Mouse (Mus musculus) hindbrain, embryonic 14.5 days (tissue): ENCODE results near the gene Oas1c. TPM values are rescaled to one million over a fixed set of nuclear protein-coding genes. Genes with fewer than 3 reads are reported as not detected.

Source experiments
- ATAC-seq: fragments of 200-750 bp; cut with Nextera tagmentation; 2 replicates; pipeline ENCODE4 v1.8.0; 2017; ENCODE audit warnings: moderate number of reproducible peaks, mild to moderate bottlenecking, moderate TSS enrichment, moderate library complexity; ENCODE audit not compliant: low FRiP score
- DNase-seq: peaks from one replicate; pipeline ENCODE4 v3.0.0-alpha.2; 2015; ENCODE audit warnings: low spot score
- H3K27ac ChIP-seq: fragments of 300-500 bp; sonication (generic); 2 replicates; pipeline ENCODE4 v1.5.1; 2014; ENCODE audit warnings: mild to moderate bottlenecking, moderate library complexity
- H3K27me3 ChIP-seq: fragments of 300-500 bp; sonication (generic); 2 replicates; pipeline ENCODE4 v1.6.1; 2014; ENCODE audit warnings: mild to moderate bottlenecking, low read length, mixed read lengths; ENCODE audit not compliant: control insufficient read depth, insufficient read depth
- H3K36me3 ChIP-seq: fragments of 300-500 bp; sonication (generic); replicated peaks from 2 replicates; pipeline ENCODE4 v1.6.1; 2014; ENCODE audit not compliant: control insufficient read depth, insufficient read depth
- H3K4me1 ChIP-seq: fragments of 300-500 bp; sonication (generic); replicated peaks from 2 replicates; pipeline ENCODE4 v1.6.1; 2014; ENCODE audit warnings: antibody characterized with exemption, low read length, mixed read lengths; ENCODE audit not compliant: control insufficient read depth, insufficient read depth
- H3K4me2 ChIP-seq: fragments of 300-500 bp; sonication (generic); replicated peaks from 2 replicates; pipeline ENCODE4 v1.6.1; 2014; ENCODE audit warnings: mild to moderate bottlenecking, moderate library complexity
- H3K4me3 ChIP-seq: fragments of 300-500 bp; sonication (generic); replicated peaks from 2 replicates; pipeline ENCODE4 v1.5.1; 2014; ENCODE audit warnings: mild to moderate bottlenecking, low read length
- H3K9ac ChIP-seq: fragments of 300-500 bp; sonication (generic); 2 replicates; pipeline ENCODE4 v1.6.1; 2014
- H3K9me3 ChIP-seq: fragments of 300-500 bp; sonication (generic); 2 replicates; pipeline ENCODE4 v1.6.1; 2016; ENCODE audit warnings: low read length; ENCODE audit not compliant: control insufficient read depth
- WGBS: fragments of 180-500 bp; shearing (Covaris S2); extraction: QIAGEN DNeasy Blood & Tissue Kit; methylation state at CpG from one replicate; pipeline ENCODE4 v1.1.7; 2014; 5-methylcytosine and 5-hydroxymethylcytosine counted together
- microRNA-seq: library from miRNA; unstranded; fragments of <30 nt; microRNA quantifications from one replicate; pipeline ENCODE4, GENCODE M21; 2016
- polyA plus RNA-seq: library from polyadenylated mRNA; unstranded; fragments of >200 nt; fragmentation: Nextera tagmentation; extraction: Ambion mirVana; gene quantifications from 2 replicates; pipeline ENCODE4 v1.2.1, GENCODE M21; 2014

Oas1c gene
- polyA plus RNA-seq, 1 experiment from 2014 or later, result 0.40 TPM

DNA sequence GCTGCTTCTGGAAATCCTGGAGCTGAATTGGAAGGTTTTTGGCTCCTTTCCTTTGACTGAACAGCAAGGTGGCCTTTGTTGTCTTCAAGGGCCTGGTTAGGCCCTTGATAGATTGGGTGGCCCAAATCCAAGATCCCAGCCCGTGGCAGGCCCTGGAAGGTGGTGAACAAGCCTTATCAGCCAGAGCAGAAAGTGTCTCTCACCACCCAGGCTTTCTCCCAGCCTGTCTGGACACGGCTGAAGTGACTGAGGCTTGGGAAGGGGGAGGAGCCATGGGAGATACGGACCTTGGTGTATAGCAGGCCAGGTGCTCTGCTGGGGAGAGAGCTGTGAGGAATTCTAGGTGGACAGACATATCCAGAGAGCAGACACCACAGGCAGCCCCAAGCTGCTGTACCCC lies 42.9 kb downstream of the Oas1c start:
- no peak overlapping the region for H3K4me2 ChIP-seq
- no peaks in the 10 kb centered on the region for H3K9me3 ChIP-seq
- DNase-seq (no peak), ATAC-seq (no peak)
- H3K4me3 ChIP-seq, result no peak overlapping the region
- WGBS, result 66% methylated on average over 3 of the region's 3 CpGs
- no peak overlapping the region for H3K9ac ChIP-seq
- no peaks in the 10 kb centered on the region for H3K27me3 ChIP-seq
- no peaks in the 10 kb centered on the region for H3K36me3 ChIP-seq
- H3K27ac ChIP-seq, result no peak overlapping the region
- H3K4me1 ChIP-seq, result no peaks in the 10 kb centered on the region

- H3K4me2 ChIP-seq, result no peak overlapping the region
- no peak overlapping the region for H3K9ac ChIP-seq
- no peaks in the 10 kb centered on the region for H3K36me3 ChIP-seq
- H3K9me3 ChIP-seq, result no peaks in the 10 kb centered on the region
- no peaks in the 10 kb centered on the region for H3K27me3 ChIP-seq
- no peak for ATAC-seq
- no peak overlapping the region for H3K27ac ChIP-seq
- no peaks in the 10 kb centered on the region for H3K4me1 ChIP-seq
- 72% methylated on average over 8 of the region's 8 CpGs for WGBS
- H3K4me3 ChIP-seq, result no peak overlapping the region
- DNase-seq, result no peak
Measured at GRCm38 (mm10) chr5:120765010-120765409, 47.3 kb downstream of the Oas1c start.

DNA sequence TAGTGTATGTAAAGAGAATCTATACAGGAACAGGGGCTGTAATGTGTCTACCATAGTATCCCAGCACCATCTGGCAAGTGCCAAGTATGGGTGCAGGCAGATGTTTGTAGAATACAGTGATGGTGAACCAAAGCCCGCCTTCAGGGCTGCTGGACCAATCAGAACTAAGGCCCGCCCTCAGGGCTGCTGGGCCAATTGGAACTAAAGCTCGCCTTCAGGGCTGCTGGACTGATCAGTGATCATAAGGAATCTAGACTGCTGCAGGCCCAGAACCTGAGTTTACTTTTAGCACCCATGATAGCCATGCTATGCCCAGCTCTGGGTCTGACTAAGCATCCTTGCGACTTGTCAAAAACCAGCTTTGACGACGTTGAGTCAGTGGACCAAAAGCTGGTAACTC lies 50.4 kb downstream of the Oas1c start:
- Histone ChIP-seq H3K9me3 (no peaks in the 10 kb centered on the region), H3K4me2 (peak overlapping the region; percentile 18; the same call in 1 of the 2 replicates), H3K27me3 (no peaks in the 10 kb centered on the region), H3K4me1 (no peaks in the 10 kb centered on the region), H3K36me3 (no peaks in the 10 kb centered on the region), H3K4me3 (no peak overlapping the region), H3K9ac (no peak overlapping the region), H3K27ac (no peak overlapping the region)
- no peak for ATAC-seq
- WGBS, result 29% methylated on average over 6 of the region's 6 CpGs
- DNase-seq, result no peak

DNA sequence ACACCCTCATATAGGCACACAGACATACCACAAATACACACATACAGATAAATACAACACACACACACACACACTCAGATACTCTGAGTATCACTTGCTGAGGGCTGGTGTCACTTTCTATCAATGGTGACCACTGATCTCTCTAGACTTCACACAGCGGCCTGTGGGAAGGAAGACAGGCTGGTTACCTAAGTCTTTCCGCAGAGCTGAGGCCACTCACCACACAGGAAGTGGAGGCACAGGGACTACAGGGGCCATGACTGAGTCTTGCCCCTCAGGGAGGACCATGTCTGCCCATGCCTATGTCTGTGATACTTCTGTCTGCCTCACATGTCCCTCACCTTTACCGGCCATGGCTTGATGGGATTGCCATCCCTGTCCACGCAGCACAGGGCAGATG lies 58.1 kb downstream of the Oas1c start:
- Histone ChIP-seq H3K27ac (no peak overlapping the region), H3K4me3 (no peak overlapping the region), H3K36me3 (no peaks in the 10 kb centered on the region), H3K9me3 (no peaks in the 10 kb centered on the region), H3K4me2 (no peak overlapping the region), H3K9ac (no peak overlapping the region), H3K4me1 (no peaks in the 10 kb centered on the region), H3K27me3 (no peaks in the 10 kb centered on the region)
- DNase-seq (no peak), ATAC-seq (no peak)
- WGBS, result 90% methylated on average over 4 of the region's 4 CpGs

- Histone ChIP-seq H3K4me1 (no peaks in the 10 kb centered on the region), H3K4me2 (no peak overlapping the region), H3K9ac (no peak overlapping the region), H3K9me3 (no peaks in the 10 kb centered on the region), H3K4me3 (no peak overlapping the region), H3K36me3 (no peaks in the 10 kb centered on the region), H3K27me3 (no peaks in the 10 kb centered on the region), H3K27ac (no peak overlapping the region)
- DNase-seq, result no peak
- no peak for ATAC-seq
- WGBS, result 92% methylated on average over 3 of the region's 3 CpGs
Measured at GRCm38 (mm10) chr5:120752786-120753185, 59.5 kb downstream of the Oas1c start.

- H3K27me3 ChIP-seq, result no peaks in the 10 kb centered on the region
- ATAC-seq (no peak), DNase-seq (no peak)
- H3K4me3 ChIP-seq, result no peak overlapping the region
- 73% methylated on average over 3 of the region's 3 CpGs for WGBS
- H3K4me2 ChIP-seq, result no peak overlapping the region
- no peaks in the 10 kb centered on the region for H3K36me3 ChIP-seq
- no peak overlapping the region for H3K9ac ChIP-seq
- H3K9me3 ChIP-seq, result no peaks in the 10 kb centered on the region
- no peaks in the 10 kb centered on the region for H3K4me1 ChIP-seq
- no peak overlapping the region for H3K27ac ChIP-seq
Measured at GRCm38 (mm10) chr5:120751206-120751605, 61.1 kb downstream of the Oas1c start.

Small RNA genes within 50 kb of the gene (microRNA-seq; reads per million reads assigned to microRNA genes)
- not detected for gene Gm22907

Other genes with a start within 250 kb of the Oas1c start
- gene Tpcn1, start 223.8 kb downstream of the Oas1c start, polyA plus RNA-seq, result 13.4 and 15.7 TPM in 2 replicates
- 1.5 and 1.9 TPM in 2 replicates for gene Iqcd, start 223.5 kb downstream of the Oas1c start, polyA plus RNA-seq
- gene Rita1, start 199.9 kb downstream of the Oas1c start, polyA plus RNA-seq, result 20.1 and 20.6 TPM in 2 replicates
- 27.8 and 29.8 TPM in 2 replicates for gene Ddx54, start 199.8 kb downstream of the Oas1c start, polyA plus RNA-seq
- gene Cfap73, start 178.3 kb downstream of the Oas1c start, polyA plus RNA-seq, result 0.53 and 1.1 TPM in 2 replicates
- gene Rasal1, start 163.7 kb downstream of the Oas1c start, polyA plus RNA-seq, result 0.31 and 0.74 TPM in 2 replicates
- gene Dtx1, start 100.6 kb downstream of the Oas1c start, polyA plus RNA-seq, result 53.9 and 64.1 TPM in 2 replicates
- 0.16 and 0.32 TPM in 2 replicates for gene Oas2, start 62.7 kb downstream of the Oas1c start, polyA plus RNA-seq
- gene Oas3, start 34.9 kb downstream of the Oas1c start, polyA plus RNA-seq, result 0.46 and 0.95 TPM in 2 replicates
- gene Oas1e, start 17.0 kb downstream of the Oas1c start, polyA plus RNA-seq, result 0.24 and 0.35 TPM in 2 replicates
- gene Oas1f, start 34.9 kb upstream of the Oas1c start, polyA plus RNA-seq, result not detected in 2 replicates
- gene Oas1h, start 48.9 kb upstream of the Oas1c start, polyA plus RNA-seq, result not detected in 2 replicates
- gene Oas1g, start 75.1 kb upstream of the Oas1c start, polyA plus RNA-seq, result 0.19 and 0.33 TPM in 2 replicates
- 0.82 and 0.91 TPM in 2 replicates for gene Oas1a, start 95.0 kb upstream of the Oas1c start, polyA plus RNA-seq
- gene Oas1d, start 102.0 kb upstream of the Oas1c start, polyA plus RNA-seq, result not detected in 2 replicates
- 28.6 and 33.7 TPM in 2 replicates for gene Rph3a, start 197.6 kb upstream of the Oas1c start, polyA plus RNA-seq